Mouse (Mus musculus) stomach, embryonic 15.5 days (tissue): ENCODE results near the gene Ttc9c. TPM values are rescaled to one million over a fixed set of nuclear protein-coding genes. Genes with fewer than 3 reads are reported as not detected.
A peak's percentile ranks its signal among the peaks of the same experiment; 100 is the strongest.
"Not testable (repeated sequence)": the region's sequence is repeated elsewhere in the genome, so short reads cannot be mapped to it uniquely, and the experiment has no call there.

Experiments
- ATAC-seq: fragments of 200-750 bp; cut with Nextera tagmentation; 2 replicates; pipeline ENCODE4 v1.8.0; 2017; ENCODE audit warnings: low read depth, moderate number of reproducible peaks, moderate TSS enrichment; ENCODE audit not compliant: insufficient read depth, low FRiP score
- H3K27ac ChIP-seq: fragments of 300-500 bp; sonication (generic); 2 replicates; pipeline ENCODE4 v1.5.1; 2015; ENCODE audit warnings: mild to moderate bottlenecking, inconsistent platforms
- H3K27me3 ChIP-seq: fragments of 300-500 bp; sonication (generic); replicated peaks from 2 replicates; pipeline ENCODE4 v1.6.1; 2015; ENCODE audit warnings: inconsistent platforms
- H3K36me3 ChIP-seq: fragments of 300-500 bp; sonication (generic); 2 replicates; pipeline ENCODE4 v1.6.1; 2015; ENCODE audit warnings: inconsistent platforms
- H3K4me1 ChIP-seq: fragments of 300-500 bp; sonication (generic); 2 replicates; pipeline ENCODE4 v1.6.1; 2015; ENCODE audit warnings: inconsistent platforms
- H3K4me2 ChIP-seq: fragments of 300-500 bp; sonication (generic); 2 replicates; pipeline ENCODE4 v1.6.1; 2015; ENCODE audit warnings: mild to moderate bottlenecking, inconsistent platforms
- H3K4me3 ChIP-seq: fragments of 300-500 bp; sonication (generic); replicated peaks from 2 replicates; pipeline ENCODE4 v1.5.1; 2015; ENCODE audit warnings: inconsistent platforms
- H3K9ac ChIP-seq: fragments of 300-500 bp; sonication (generic); 2 replicates; pipeline ENCODE4 v1.6.1; 2015; ENCODE audit warnings: inconsistent platforms
- H3K9me3 ChIP-seq: fragments of 300-500 bp; sonication (generic); 2 replicates; pipeline ENCODE4 v1.6.1; 2016; ENCODE audit warnings: inconsistent platforms
- WGBS: fragments of 180-500 bp; shearing (Covaris S2); methylation state at CpG from one replicate; pipeline ENCODE4 v1.1.7; 2015; 5-methylcytosine and 5-hydroxymethylcytosine counted together
- polyA plus RNA-seq: library from polyadenylated mRNA; unstranded; fragments of >200 nt; fragmentation: Nextera tagmentation; extraction: Ambion mirVana; gene quantifications from 2 replicates; pipeline ENCODE4 v1.2.1, GENCODE M21; 2015

The Ttc9c gene
- polyA plus RNA-seq, 1 experiment from 2014 or later = 49.7 TPM

- 92% methylated on average over 7 of the region's 7 CpGs for WGBS
- Histone ChIP-seq H3K4me3 (peak overlapping the region; percentile 49), H3K27ac (no peak overlapping the region), H3K36me3 (peaks cover 4% of the 10 kb centered on the region), H3K9me3 (no peaks in the 10 kb centered on the region), H3K4me1 (peaks cover 20% of the 10 kb centered on the region), H3K4me2 (peak overlapping the region; percentile 75), H3K27me3 (no peaks in the 10 kb centered on the region), H3K9ac (0 out of 2 replicates have a peak overlapping the region, but pooled peaks have one; percentile 30)
- ATAC-seq = no peak
These were observed 21.9 kb upstream of the Ttc9c start for GRCm38 (mm10) chr19:8841012-8841411.

GRCm38 (mm10) chr19:8839908-8840791 is 21.0 kb upstream of the Ttc9c start:
- H3K9ac ChIP-seq = peak overlapping the region; percentile 30; the same call in 1 of the 2 replicates
- H3K9me3 ChIP-seq = no peaks in the 10 kb centered on the region
- H3K4me2 ChIP-seq = peak overlapping the region; percentile 75
- H3K36me3 ChIP-seq = no peaks in the 10 kb centered on the region; the same call in 1 of the 2 replicates
- WGBS = 26% methylated on average over 29 of the region's 29 CpGs
- H3K27ac ChIP-seq = no peak overlapping the region
- H3K4me1 ChIP-seq = peaks cover 20% of the 10 kb centered on the region
- peak overlapping the region; percentile 49 for H3K4me3 ChIP-seq
- no peaks in the 10 kb centered on the region for H3K27me3 ChIP-seq
- peak; percentile 70 for ATAC-seq

GRCm38 (mm10) chr19:8839103-8839907 is 20.2 kb upstream of the Ttc9c start, which contains the start of gene Gng3:
TSS of gene Gng3 (minus strand) at chr19:8839194.
- WGBS = 69% methylated on average over 11 of the region's 11 CpGs
- Histone ChIP-seq H3K9ac (no peak within 1 kb of the TSS), H3K4me2 (peak within 1 kb of the TSS; percentile 92), H3K9me3 (no peaks in the 10 kb centered on the region), H3K36me3 (peaks cover 7% of the 10 kb centered on the region), H3K4me1 (peaks cover 20% of the 10 kb centered on the region), H3K4me3 (peak within 1 kb of the TSS; percentile 61), H3K27ac (peak within 1 kb of the TSS; percentile 98; the same call in 1 of the 2 replicates), H3K27me3 (no peaks in the 10 kb centered on the region)
- 0 out of 2 replicates have a peak, but pooled peaks have one; percentile 2 for ATAC-seq

GRCm38 (mm10) chr19:8838041-8838730 is 19.1 kb upstream of the Ttc9c start:
- Histone ChIP-seq H3K4me1 (peaks cover 20% of the 10 kb centered on the region), H3K36me3 (peaks cover 13% of the 10 kb centered on the region), H3K27me3 (no peaks in the 10 kb centered on the region), H3K9ac (peak overlapping the region; percentile 67; the same call in 1 of the 2 replicates), H3K27ac (peak overlapping the region; percentile 98), H3K4me3 (peak overlapping the region; percentile 61), H3K4me2 (peak overlapping the region; percentile 92), H3K9me3 (no peaks in the 10 kb centered on the region)
- WGBS = 18% methylated on average over 15 of the region's 15 CpGs
- 0 out of 2 replicates have a peak, but pooled peaks have one; percentile 1 for ATAC-seq

- WGBS = 1% methylated on average over 38 of the region's 38 CpGs
- peak within 1 kb of the TSS; percentile 67; the same call in 1 of the 2 replicates for H3K9ac ChIP-seq
- H3K27ac ChIP-seq = peak within 1 kb of the TSS; percentile 98
- H3K4me2 ChIP-seq = peak within 1 kb of the TSS; percentile 92
- H3K36me3 ChIP-seq = peaks cover 22% of the 10 kb centered on the region
- no peaks in the 10 kb centered on the region for H3K27me3 ChIP-seq
- H3K4me3 ChIP-seq = peak within 1 kb of the TSS; percentile 61
- peaks cover 20% of the 10 kb centered on the region for H3K4me1 ChIP-seq
- ATAC-seq = peak; percentile 69
- no peaks in the 10 kb centered on the region for H3K9me3 ChIP-seq
These were observed 18.2 kb upstream of the Ttc9c start, which contains the start of gene Bscl2 for GRCm38 (mm10) chr19:8837251-8837791. TSS of gene Bscl2 (plus strand) at chr19:8837467.

GRCm38 (mm10) chr19:8836327-8836726 is 17.2 kb upstream of the Ttc9c start:
- H3K4me1 ChIP-seq = peaks cover 20% of the 10 kb centered on the region
- WGBS = 96% methylated on average over 10 of the region's 10 CpGs
- not testable (repeated sequence) for H3K9me3 ChIP-seq, H3K27me3 ChIP-seq, H3K4me3 ChIP-seq, H3K9ac ChIP-seq, H3K4me2 ChIP-seq, ATAC-seq
- peaks cover 30% of the 10 kb centered on the region for H3K36me3 ChIP-seq
- H3K27ac ChIP-seq = 0 out of 2 replicates have a peak overlapping the region, but pooled peaks have one; percentile 98

GRCm38 (mm10) chr19:8832971-8833370 is 13.8 kb upstream of the Ttc9c start:
- H3K36me3 ChIP-seq = peaks cover 62% of the 10 kb centered on the region
- H3K9me3 ChIP-seq = no peaks in the 10 kb centered on the region
- H3K9ac ChIP-seq = no peak overlapping the region
- 89% methylated on average over 4 of the region's 4 CpGs for WGBS
- H3K4me2 ChIP-seq = no peak overlapping the region
- H3K4me1 ChIP-seq = no peaks in the 10 kb centered on the region; the same call in 1 of the 2 replicates
- H3K27ac ChIP-seq = no peak overlapping the region
- no peaks in the 10 kb centered on the region for H3K27me3 ChIP-seq
- no peak for ATAC-seq
- H3K4me3 ChIP-seq = no peak overlapping the region

- no peak for ATAC-seq
- Histone ChIP-seq H3K9me3 (no peaks in the 10 kb centered on the region), H3K4me2 (no peak overlapping the region), H3K27me3 (no peaks in the 10 kb centered on the region), H3K4me1 (no peaks in the 10 kb centered on the region), H3K4me3 (no peak overlapping the region), H3K27ac (no peak overlapping the region), H3K36me3 (peaks cover 75% of the 10 kb centered on the region), H3K9ac (no peak overlapping the region)
- WGBS = 82% methylated on average over 11 of the region's 11 CpGs
These were observed 12.1 kb upstream of the Ttc9c start for GRCm38 (mm10) chr19:8831262-8831661.

- H3K27me3 ChIP-seq = no peaks in the 10 kb centered on the region
- 91% methylated on average over 8 of the region's 8 CpGs for WGBS
- no peak overlapping the region for H3K4me2 ChIP-seq
- peaks cover 80% of the 10 kb centered on the region for H3K36me3 ChIP-seq
- H3K9ac ChIP-seq = no peak overlapping the region
- no peak overlapping the region for H3K4me3 ChIP-seq
- H3K4me1 ChIP-seq = no peaks in the 10 kb centered on the region
- no peak for ATAC-seq
- H3K9me3 ChIP-seq = no peaks in the 10 kb centered on the region
- no peak overlapping the region for H3K27ac ChIP-seq
These were observed 11.5 kb upstream of the Ttc9c start for GRCm38 (mm10) chr19:8830664-8831063.

GRCm38 (mm10) chr19:8829660-8830059 is 10.5 kb upstream of the Ttc9c start, which contains the start of gene AC129217.1:
TSS of gene AC129217.1 (plus strand) at chr19:8829773.
- Histone ChIP-seq H3K27me3 (no peaks in the 10 kb centered on the region), H3K4me2 (no peak within 1 kb of the TSS), H3K27ac (no peak within 1 kb of the TSS), H3K36me3 (peaks cover 85% of the 10 kb centered on the region), H3K4me3 (no peak within 1 kb of the TSS), H3K4me1 (no peaks in the 10 kb centered on the region), H3K9ac (no peak within 1 kb of the TSS), H3K9me3 (no peaks in the 10 kb centered on the region)
- ATAC-seq = no peak
- 86% methylated on average over 8 of the region's 8 CpGs for WGBS

GRCm38 (mm10) chr19:8822696-8823095 is 3.6 kb upstream of the Ttc9c start:
- Histone ChIP-seq H3K36me3 (peaks cover 35% of the 10 kb centered on the region), H3K4me1 (peaks cover 14% of the 10 kb centered on the region; the same call in 1 of the 2 replicates), H3K27me3 (no peaks in the 10 kb centered on the region), H3K9ac (no peak overlapping the region), H3K4me2 (peak overlapping the region; percentile 73), H3K27ac (no peak overlapping the region), H3K9me3 (no peaks in the 10 kb centered on the region), H3K4me3 (no peak overlapping the region; the same call in 1 of the 2 replicates)
- 69% methylated on average over 8 of the region's 8 CpGs for WGBS
- ATAC-seq = no peak
